Mouse (Mus musculus) embryo, embryonic 11 days (tissue): ENCODE data around the gene Ninj1.
A peak's percentile ranks its signal among the peaks of the same experiment; 100 is the strongest.

Source experiments
- DNase-seq: peaks from one replicate; pipeline ENCODE4 v3.0.0-alpha.2; 2015

The Ninj1 gene

DNA sequence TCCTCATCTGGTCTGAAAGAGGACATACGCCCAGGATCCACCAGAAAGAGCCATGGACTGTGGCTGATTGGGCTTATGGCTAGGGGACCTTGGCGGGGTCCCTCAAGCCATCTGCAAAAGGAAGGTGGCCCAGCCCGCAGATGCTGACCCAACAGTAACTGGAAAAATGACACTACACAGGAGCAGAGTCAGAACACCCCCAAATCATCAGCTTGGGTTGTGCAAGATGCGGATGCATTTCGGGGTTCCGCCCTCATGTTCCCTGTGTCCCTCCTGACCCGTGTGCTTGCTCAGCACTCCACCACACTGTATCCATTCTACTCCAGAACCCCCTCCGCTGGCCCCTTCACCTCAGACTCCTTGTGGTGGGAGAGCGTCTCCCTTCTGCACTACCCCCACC is 11.4 kb downstream of the Ninj1 start:
- DNase-seq: no peak

DNA sequence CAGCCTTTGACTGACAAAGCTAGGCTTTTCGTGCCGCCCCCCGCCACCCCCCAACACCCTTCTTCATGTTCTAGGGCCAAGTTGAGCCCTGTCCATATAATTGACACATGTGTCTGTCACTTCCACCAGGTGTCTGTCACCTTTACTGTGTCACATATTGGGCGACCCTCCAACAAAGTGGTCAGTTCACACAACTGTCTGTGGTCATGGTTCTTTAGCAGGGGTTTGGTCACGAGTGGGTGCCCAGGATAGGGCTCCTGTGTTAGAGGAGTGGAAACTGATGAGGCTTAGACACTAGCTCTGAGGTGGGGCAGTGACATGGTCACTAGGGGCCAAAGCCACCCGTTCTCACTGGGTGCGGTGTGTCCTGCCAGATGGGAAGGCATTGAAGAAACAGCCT is 12.6 kb downstream of the Ninj1 start:
- DNase-seq: no peak

DNA sequence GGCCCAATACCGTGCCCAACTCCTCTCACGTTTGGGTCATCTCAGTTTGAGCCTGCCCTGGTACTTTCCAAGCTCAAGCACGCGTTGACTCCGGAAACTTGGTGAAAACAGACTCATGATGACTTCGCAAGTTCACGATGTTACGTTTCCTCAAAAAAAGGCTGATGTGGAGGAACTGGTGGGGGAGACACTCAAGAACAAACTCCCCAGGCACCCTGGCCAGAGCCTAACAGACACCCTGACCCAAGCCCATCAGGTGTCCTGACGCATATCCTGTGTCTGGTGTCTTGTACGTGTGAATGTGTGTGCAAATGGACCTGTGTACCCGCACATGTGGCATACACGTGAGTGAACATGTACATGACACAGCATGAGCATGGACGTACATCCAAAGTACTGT is 13.4 kb downstream of the Ninj1 start:
- no peak for DNase-seq

DNA sequence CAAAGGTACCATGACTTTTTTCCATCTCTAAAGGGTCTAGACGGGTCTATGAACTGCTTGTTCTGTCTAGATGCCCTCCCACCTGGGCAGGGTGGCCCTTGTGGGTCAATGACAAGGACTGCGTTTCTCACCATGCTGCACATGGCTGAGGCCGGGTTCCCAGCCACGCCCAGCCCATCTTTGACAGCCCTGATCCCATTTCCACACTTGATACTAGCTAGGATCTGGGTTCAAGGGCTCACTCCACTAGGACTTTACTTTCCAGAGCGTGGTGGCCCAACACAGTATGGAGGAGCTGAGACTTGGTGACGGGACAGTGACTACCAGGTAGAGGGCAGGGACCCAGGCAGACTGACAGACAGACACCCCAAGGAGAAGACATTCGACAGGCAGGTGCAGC is 15.3 kb downstream of the Ninj1 start:
- no peak for DNase-seq

DNA sequence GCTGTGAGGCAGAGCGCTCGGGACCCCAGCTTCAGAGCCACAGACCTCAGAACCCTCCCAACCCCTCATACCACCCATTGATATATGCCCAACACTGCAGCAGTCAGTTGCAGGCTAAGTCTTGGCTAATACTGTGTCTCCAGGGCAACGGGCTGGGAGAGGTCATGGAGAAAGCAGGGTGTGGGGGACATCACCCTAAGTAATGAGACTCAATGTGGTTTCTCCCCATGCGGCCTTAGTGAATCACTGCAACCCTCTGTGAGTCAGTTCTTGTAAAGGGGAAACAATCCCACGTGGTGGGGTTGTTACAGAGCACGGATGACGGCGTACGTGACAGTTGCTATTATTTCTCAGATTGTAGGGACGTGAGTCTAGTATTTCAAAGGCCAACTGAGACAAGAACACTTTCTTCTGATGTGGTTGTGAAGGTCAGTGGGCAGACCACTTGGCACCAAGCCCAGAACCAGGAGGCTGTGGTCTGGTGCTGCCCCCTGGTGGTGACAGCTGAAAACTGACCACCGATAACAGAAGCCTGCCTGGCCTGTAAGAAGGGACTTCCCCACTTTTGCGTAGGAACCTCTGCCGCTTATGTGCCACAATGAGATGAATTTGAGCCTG is 18.2 kb downstream of the Ninj1 start:
- DNase-seq: peak; percentile 78

DNA sequence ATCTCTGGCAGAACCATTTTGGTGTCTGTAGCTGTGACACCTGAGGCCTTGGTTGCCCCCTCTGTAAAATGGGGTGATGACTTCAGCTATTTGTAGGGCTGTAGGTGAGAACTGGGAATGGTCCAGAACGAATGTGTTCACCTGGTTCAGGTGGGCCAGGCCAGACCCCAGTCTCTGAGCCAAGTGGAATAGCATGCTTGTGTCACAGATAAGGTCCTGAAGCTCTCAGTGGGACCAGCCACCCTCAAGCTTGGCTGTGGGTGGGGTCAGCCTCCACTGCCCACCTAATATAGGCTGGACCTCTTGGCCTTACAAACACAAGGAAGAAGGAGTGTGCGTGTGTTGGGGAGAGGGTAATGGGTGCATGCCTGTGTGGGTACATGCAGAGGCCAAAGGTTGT is 19.1 kb downstream of the Ninj1 start:
- no peak for DNase-seq

DNA sequence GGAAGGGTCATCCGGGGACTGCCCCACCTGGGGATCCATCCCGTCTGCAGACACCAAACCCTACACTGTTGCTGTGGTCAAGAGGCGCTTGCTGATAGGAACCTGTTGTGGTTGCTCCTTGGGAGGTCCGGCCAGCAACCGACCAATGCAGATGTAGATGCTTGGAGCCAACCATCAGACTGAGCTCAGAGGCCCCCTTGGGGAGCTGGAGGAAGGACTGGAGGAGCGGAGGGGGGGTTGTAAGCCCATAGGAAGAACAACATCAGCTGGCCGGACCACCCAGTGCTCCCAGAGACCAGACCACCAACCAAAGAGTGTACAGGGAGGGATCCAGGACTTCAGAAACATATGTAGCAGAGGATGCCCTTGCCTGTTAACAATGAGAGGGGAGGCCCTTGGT is 22.0 kb downstream of the Ninj1 start:
- no peak for DNase-seq

DNA sequence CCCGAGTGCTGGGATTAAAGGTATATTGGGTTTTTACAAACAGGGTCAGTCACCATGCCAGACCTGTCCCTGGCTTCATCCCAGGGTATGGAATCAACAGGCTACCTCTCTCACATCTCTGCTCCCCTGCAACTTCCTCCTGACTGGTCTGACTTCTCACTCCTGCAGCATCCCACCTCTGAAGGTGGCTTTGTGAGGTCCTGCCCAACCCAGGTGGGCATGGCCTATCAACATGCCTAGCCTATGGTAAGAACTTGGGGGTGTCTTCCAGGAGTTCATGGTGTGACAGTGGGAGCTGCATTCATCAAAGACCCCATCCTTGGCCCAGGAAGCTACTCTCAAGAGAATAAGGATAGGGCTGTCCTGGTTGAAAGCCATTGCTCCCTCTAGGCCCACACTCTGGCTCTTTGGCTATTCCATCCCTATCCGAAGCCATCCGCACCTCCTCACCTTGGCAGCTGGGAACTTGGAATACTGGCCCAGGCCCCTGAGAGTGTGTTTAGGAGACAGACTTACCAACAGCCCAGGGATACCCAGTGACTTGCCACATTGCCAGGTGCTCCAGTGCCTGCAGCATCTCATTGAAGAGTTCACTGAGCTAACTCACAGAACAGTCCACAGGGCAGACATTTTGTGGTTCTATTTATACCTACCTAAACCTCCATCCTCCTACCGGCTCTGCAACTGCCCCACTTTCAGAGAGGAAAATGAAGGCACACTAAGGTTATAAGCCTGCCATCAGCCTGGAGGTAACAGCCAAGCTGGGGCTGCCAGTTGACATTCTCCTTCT is 25.6 kb downstream of the Ninj1 start:
- DNase-seq: no peak

DNA sequence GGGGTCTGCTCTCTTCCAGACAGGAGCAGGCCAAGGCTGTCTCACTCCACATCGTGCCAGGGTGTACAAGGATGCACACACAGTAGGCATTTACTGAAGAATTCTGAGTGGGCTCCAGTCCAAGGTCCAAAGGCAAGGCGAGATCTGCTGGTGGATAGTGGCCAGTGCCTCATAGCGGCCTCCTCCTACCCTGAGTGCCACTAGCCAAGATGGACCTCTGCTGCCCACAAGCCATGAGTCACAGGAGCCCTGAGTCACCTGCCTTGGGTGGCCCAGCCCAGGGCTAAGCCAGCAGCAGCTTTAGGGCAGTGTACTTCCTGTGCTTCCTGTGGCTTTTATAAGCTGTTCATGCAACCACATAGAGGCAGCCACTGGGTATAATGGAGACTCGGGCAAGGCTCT is 26.2 kb downstream of the Ninj1 start:
- no peak for DNase-seq

DNA sequence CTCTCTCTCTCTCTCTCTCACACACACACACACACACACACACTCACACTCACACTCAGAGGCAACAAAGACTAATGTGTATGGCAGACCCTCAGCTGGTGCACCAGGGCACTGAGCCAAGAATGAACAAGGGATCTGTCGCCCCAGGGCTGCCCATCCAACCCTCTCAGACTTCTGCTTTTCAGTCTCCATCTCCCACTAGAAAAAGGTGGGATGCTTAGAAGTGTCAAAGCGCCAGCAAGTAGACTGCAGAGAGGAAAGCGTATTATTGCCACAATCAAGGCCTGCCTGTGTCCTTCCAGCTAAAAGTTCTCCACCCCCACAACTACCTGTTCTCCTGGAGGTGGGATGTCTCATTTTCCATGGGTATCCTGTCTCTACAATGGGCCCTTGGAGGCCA is 27.2 kb downstream of the Ninj1 start:
- DNase-seq: no peak

DNA sequence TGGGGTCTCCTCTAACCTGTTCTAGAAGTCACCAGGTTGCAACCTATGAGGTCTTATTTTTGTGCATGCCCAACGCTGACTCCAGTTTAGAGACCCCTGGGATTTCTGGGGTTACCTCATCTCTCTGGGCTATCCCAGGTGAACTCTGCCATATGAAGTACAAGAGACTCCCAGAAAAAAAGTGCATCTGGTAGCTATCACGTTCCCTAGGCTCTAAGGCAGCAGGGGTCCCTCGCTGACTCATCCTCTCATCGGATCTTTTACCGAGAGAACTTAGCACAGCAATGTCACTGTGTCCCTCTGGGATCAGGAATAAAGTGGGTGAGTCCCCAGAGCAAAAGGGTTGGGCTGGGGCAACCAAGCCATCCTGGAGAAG is 27.8 kb downstream of the Ninj1 start:
- DNase-seq: no peak

DNA sequence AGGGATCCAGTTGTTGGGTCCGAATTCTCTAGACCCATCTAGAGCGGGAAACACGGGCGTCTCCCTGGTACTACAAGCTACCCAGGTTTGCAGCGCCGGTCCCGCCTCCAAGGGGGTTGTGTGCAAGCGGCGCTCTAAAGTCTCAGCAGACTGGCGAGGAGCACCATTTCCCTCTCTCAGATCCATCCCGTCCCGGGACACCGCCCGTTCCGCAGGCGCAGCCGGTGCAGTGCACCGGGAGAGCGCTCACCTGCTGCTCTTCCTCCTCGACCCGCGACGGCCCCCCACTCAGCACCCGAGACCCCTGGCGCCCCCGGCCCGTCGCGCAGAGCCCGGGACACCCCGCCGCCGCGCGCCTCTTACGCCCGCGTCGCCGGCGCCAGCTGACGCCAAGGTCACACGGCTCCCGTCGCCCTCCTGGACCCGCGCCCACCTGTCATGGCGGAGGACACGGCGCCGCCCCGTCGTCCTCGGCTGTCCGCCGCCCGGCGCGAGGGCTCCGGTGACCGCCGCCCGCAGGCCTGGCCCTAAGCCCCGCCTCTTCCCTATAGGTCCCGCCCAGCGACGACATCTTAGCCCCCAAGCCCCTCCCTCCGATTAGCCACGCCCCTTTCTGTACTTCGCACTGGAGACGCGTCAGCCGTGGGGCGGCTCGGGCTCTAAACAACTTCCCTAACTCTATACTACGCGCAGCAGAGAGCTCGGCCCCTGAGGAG is 28.4 kb downstream of the Ninj1 start, which contains the start of gene Card19:
Card19 (minus strand) TSS at position 534 of the 716 bp plus-strand sequence.
- DNase-seq: peak; percentile 97

DNA sequence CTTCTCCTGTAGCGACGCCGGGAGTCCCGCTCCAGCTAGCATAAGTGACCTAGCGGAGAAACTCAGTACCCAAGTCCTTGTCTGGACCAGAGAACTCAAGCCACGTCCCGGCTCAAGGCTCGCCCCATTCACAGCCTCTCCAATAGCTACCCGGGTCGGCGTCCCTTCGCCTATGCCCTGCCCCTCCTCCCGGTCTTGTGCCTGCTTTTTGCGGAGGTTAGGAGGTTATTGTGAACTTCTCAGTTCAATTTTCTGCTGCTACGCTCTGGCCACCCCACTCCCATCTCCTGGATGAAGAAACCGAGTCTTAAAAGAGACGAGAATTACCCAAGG is 28.9 kb downstream of the Ninj1 start:
- no peak for DNase-seq

DNA sequence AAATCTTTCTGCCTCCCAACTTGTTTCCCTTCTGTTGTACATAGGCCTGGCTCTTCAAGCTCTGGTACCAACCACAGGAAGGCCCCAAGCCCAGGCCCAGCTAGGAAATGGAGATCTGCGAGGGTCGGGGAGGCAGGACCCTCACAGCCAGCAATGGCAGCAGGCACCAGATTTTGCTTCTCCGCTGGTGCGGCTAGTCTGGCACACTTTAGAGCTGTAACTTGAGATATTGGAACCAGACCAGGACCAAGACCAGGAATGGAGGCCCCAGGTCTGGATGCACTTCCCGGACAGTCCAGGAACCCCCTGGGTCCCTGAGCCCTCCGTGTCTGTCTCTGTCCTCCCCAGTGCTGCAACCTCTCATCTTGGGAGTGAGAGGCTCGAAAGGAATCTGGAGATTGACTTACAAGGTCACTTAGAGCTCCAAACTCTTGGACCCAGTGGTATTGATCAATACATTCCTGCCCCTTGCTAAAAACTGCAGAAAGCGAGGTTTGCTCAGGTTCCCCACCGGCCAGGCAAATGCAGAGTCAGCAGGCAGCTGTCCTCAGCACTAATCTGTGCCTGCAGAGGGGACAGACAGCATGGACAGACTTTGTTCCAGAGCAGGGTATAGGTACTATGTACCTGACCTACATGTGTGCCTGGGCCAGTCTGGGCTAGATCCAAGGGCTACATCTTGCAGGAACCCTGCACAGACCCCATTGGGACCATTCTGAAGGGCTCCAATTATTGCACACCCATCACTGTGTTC is 29.7 kb downstream of the Ninj1 start:
- DNase-seq: peak; percentile 27

DNA sequence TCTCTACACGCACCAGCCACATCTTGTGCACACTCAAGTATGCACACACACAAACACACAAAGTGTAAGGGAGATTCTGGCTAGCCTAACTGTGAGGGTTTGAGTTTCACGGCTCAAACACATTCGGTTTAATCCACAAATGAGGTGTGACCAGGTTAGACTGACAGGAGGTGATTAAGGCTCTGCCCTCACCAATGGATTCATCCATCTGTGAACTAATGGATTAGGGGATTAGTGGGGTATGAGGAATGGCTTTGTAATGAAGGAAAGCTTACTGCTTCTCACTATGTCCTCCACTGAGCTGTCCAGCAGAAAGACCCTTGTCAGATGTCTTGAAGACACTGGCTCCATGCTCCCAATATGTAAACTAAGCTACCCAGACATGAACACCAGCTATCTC is 31.4 kb downstream of the Ninj1 start:
- DNase-seq: no peak

DNA sequence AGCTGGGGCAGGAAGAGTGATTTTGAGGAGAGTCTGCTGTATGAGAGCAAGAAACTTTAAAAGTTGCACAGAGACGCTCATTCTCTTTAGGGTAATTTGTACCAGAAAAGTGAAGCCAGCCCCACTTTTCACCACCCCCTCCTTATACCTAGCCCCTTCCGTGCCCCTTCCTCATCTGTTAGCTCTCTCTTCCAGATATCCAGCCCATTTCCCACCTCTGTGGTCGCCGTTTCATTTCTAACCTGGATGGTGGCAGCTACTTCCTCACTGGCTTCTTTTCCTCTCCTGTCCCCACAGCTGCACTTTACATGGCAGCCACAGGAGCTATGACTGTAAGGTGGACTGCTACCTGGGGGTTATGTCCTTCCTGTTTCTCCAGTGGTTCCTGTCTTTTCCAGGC is 32.1 kb downstream of the Ninj1 start:
- DNase-seq: no peak

DNA sequence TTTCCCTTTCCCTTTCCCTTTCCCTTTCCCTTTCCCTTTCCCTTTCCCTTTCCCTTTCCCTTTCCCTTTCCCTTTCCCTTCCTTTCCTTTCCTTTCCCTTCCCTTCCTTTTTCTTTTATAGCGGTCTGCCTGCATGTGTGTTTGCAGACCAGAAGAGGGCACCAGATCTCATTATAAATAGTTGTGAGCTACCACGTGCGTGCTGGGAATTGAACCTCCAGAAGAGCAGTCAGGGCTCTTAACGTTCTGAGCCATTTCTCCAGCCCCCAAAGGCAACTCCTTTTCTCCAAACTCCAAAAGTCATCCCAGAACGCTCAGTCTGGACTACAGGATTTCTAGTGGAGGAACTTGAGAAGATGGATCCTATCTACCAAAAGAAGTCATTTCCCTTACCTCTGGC is 33.6 kb downstream of the Ninj1 start:
- no peak for DNase-seq

DNA sequence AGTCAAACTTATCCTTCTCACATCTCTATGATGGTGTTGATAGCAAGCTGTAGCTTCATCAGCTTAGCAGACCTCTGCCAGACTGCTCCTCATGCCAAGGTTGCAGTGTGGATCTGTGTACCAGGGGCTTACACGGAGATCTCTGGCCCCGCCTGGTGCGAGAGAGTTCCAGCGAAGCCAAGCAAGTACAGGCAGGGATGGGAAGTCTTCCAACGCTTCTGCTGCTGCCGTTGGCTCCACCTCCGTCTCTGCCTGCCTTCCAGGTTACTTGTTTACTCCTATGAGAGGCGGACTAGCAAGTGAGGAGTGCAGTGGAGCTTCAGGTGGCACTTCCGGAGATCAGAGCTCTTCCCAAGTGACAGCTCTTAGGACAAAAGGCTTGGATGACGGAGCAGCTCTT is 37.0 kb downstream of the Ninj1 start:
- DNase-seq: no peak

DNA sequence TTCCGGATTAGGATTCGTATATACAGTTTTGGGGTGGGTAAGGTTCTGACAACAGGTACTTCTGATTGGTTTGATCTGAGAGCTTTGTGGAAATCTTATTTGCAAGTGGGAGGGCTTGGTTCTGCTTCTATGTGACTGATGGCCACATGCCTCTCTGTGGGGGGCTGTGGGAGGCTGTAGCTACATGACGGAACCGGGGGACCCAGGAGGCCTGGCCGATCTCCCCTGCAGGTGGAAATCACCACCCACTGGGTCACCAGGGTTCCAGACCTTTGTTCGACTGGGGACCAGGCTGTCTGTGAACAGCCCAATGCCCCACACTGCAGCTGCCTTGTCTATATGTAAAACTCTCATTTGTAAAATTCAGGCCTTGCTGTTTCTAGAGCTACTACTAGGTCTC is 37.4 kb downstream of the Ninj1 start:
- DNase-seq: no peak

DNA sequence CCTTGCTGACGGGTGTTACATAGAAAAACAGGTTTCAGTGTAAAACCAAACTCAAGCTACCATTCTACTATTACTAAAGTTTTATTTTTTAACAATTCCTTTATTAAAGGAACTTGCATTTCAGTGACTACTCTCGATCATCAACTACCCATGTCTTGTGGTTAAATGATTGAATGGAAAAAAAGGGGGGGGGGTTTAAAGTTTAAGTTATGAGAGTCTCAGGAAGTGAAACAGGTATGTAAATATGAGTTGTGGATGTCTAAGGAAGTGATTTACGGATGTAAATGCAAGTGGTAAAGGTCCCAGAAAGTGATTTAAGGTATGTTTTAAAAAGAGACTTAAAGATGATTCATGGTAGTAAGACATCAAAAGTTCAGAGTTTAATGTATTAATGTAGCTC is 37.9 kb downstream of the Ninj1 start:
- no peak for DNase-seq

DNA sequence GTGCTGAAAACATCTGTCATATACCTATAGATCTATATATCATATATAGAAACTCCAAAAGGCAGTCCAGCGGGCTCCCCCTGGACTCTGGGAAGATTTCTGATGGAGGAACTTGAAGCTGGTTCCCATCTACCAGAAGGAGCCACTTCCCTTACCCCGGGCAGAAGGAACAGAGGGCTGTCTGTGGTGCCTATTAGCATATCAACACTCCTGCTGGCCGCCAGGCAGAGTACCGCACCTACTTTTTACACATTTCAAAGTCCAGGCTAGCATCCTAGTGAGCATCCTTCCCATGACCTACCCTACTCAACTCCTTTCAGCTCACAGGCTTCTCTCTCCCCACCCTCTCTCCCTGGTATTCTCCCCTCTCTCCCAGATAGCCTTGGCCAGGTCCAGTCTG is 38.3 kb downstream of the Ninj1 start:
- no peak for DNase-seq

DNA sequence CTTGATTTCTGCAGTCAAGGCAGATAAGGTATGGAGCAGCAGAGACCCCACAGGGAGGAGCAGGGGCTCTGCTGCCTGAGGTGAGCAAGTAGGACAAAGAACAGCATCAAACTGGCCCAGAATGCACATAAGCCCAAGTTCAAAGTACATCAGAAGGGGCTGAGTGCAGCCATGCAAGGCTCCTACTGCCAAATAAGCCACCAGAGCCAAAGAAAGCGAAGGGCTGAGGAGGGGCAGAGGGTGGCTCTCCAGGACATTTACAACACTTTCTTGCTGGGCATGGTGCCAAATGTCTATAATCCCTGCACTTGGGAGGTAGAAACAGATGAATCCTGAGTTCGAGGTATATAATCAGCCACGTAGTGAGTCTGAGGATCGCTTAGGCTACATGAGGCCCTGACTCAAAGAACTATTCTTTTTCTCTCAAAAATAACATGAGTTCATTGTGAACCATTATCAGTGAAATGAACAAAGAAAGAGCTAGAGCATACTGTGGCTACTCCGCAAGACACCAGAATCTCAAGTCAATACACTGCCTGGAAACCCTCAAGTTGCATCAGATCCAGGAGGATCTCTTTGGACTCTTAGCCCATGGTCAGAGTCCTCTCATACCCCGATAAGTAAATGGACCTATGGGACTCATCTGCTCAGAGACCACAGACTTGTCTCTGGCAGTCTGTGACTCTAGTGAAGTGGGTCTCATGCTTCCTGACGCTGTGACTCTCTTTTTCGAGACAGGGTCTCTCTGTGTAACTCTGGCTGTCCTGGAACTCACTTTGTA is 46.7 kb downstream of the Ninj1 start:
- no peak for DNase-seq

DNA sequence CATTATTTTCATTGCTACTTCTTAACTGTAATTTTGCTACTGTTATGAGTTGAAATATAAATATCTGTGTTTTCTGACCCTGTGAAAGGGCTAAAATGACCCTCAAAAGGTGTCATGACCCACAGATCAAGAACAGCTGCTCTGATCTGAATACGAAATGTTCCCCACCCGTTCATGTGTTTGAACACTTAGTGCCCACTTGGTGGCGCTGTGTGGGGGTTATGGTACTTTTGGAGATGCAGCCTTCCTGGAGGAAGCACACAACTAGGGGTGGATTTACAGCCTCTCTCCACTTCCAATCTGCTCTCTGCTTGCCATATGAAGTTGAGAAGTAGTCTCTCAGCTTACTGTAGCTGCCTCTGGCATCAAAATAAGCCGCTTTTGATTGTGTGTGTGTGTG is 47.4 kb downstream of the Ninj1 start:
- no peak for DNase-seq
